Mouse (Mus musculus) NIH3T3 (cell line): Measurements from ENCODE around the gene Hsd17b6.

Experiments
- DNase-seq: peaks from one replicate; pipeline ENCODE4 v3.0.0-alpha.2; 2012; ENCODE audit warnings: low read depth

The Hsd17b6 gene

GRCm38 (mm10) chr10:128005479-128005878, 1.9 kb downstream of the Hsd17b6 start:
- no peak for DNase-seq

GRCm38 (mm10) chr10:128004918-128005317, 2.5 kb downstream of the Hsd17b6 start:
- no peak for DNase-seq

DNA sequence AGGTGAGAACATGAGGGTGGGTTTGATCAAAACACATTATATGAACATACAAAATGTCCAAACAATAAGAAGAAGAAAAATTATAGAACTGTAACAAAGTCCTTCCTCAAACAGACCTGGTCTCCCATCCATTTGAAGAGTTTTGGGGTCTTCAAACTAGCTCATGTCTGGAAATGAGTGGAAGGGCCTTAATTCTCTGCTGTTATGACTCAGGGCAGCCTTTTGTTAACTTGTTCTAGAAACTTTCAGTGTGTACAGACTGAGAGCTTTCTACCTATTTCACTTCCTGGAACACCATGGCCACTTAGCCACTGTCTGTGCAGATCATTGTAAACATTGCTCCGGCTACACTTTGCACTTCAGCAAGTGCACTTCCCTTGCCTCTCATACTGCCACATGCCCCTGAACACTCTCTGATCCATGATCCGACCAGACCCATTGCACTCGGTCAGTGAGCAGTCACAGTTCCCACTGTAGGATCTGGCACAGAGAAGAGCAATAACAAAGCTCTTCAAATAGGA, 4.1 kb downstream of the Hsd17b6 start:
- no peak for DNase-seq

- DNase-seq, result peak; percentile 24
These were observed 9.2 kb downstream of the Hsd17b6 start for GRCm38 (mm10) chr10:127998260-127998659.

- DNase-seq, result no peak
These were observed 10.7 kb downstream of the Hsd17b6 start for GRCm38 (mm10) chr10:127996690-127997089.

DNA sequence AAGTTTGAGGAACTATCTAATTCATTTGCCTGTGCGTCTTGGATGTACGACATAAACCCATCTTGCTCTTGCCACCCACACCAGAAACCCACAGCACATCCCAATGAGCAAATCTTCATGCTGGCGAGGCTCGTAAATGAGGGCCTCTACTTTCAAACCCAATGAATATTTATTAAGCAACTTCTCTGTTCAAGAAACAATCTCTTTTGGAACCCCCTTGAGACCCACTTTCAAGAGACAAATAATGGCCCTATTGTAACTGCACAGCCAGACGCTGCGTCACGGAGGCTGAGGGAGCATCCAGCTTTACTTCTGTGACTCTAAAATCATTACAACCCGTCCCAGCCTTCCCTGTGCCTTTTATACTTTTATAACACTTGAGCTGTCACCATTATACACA, 21.8 kb downstream of the Hsd17b6 start:
- no peak for DNase-seq

DNA sequence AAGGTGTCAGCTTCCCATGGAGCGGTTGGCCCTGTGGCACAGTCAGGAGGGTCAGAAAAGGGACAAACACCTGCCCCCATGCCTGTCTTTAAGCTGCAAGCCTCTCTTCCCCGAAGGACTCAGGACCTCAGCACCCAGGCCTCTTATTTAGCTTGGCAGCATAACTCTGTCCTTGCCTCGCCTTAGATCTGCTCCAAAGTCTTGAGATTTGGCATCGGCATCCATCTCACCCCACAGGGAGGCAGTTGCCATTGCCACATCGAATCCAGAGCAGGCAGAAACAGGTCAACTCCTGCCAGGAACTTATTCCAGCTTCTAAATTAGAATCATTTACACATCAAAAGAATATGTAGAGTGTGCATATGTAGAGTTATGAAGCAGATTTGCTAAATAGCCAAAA, 22.8 kb downstream of the Hsd17b6 start:
- DNase-seq, result peak; percentile 22

DNA sequence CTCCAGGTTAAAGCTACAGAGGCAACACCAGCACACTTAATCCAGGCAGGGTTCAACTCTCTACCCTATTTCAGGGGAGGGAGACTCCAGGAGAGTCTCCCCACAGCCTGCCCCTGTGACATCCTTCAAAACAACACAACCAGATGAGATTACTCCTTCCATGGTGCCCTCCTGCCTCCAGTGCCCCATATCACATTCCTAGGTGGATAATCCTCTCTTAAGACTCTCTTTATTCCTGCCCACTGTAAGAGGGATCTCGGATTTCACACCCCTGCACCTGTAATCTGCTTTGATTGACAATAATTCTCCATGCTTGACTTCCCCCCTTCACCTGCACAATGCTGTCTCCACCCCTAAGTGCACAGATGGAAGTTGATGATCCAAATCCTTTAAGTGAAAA, 31.9 kb downstream of the Hsd17b6 start:
- no peak for DNase-seq

DNA sequence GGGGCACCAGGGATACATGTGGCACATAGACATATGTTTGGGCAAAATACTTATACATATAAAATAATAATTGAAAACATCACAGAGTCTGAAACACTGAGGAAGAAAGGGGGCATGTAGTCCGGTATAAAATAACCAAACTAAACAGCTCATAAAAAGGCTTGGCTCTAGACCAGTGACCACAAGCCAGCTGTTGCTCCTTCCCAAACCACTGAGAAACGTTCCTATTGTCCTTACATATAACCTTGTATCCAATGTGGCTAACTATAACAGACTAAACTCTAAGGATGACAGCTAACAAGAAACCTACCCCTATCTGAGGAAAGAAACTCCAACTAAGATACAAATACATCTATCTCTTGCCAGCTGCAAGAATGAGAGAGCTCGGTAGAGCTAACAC, 33.3 kb downstream of the Hsd17b6 start:
- peak; percentile 34 for DNase-seq

DNA sequence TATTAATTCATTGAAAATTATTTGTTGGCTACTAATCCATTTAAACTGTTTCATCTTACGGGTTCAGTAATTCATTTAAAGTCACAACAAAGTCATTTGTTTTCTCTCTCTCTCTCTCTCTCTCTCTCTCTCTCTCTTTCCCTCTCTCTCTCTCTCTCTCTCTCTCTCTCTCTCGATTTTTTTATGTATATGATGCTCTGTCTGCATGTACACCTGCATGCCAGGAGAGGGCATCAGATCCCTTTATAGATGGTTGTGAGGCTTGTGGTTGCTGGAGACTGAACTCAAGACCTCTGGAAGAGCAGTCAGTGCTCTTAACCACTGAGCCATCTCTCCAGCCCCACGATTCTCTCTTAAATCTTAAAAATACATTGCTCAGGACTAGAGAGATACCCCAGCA, 36.3 kb downstream of the Hsd17b6 start:
- peak; percentile 43 for DNase-seq

DNA sequence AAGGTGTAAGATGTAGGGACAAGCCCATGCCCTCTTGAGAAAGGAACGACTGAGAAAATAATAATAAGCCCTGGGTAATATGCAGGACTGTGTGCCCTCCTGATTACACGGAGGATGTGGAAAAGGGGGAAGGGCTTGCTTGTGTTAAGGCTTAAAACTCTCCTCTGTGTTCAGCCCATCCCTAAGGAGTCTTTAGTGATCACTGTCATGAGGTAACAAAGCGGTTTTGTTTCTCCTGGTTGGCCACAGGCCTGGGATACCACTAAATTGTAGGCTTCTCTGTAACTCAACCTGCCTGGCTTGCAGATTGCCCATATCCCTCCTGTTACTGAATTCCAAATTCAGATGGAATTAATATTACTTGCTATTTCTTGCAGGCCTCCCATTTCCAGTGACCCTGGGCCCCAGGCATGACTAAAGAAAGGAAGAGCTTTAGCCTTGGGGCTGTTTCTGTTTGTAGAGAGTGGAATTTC, 37.0 kb downstream of the Hsd17b6 start:
- DNase-seq, result peak; percentile 76

DNA sequence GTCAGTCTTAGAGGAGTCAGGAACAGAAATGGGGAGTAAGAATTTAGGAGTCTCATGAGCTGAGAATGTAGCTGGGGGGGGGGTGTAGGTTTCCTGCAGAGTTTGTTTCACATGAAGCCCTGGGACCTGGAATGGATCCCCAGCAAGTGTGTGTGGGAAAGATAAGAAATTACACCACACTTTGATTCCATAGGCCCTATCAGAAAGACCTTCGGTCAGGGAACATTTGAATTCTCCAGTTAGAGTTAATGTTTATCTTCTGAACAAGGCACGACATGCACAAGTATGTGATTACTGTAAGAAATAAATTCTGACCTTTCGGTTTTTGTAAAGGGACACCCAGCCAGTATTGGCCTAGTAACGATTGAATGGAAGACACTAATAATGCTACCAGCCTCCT, 37.6 kb downstream of the Hsd17b6 start:
- no peak for DNase-seq

GRCm38 (mm10) chr10:127966506-127966905, 40.9 kb downstream of the Hsd17b6 start:
- DNase-seq, result no peak

DNA sequence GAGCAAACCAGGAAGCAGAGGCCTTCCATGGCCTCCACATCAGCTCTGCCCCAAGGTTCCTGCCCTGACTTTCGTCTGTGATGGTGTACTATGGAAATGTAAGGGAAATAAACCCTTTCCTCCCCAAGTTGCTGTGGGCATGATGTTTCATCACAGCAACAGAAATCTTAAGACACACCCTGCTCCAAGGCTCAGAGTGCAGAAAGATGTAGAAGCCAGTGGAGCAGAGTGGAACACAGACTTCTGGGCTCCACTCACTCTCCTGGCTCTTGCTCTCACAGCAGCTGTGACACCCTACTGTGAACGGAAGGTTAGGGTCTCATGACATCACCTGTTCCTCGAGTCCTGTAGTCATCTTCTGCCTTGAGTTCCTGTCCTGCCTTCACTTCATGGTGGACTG, 43.4 kb downstream of the Hsd17b6 start:
- DNase-seq, result no peak

GRCm38 (mm10) chr10:127962451-127962850, 45.0 kb downstream of the Hsd17b6 start:
- no peak for DNase-seq

DNA sequence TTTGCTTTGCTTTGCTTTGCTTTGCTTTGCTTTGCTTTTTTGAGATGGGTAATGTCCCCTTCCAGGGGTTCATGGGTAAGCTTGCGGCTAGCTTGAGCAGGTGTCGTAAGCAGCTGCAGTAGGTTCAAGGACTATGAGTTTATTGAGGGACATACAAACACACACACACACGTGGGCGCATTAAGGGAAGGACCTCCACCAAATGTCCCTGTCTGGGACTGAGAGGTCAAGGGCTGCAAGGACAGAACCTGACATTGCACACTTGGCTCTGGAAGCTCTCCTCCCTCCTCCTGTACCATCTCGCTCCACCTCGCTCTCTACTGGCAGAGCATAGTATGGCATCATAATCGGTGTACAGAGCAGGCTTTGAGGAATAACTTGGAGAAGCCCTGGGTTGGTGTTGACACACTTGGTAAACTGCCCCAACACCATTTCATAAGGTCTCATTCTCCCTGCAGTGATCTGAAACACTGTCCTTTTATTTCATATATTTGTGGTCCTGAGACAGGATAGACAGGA, 48.2 kb downstream of the Hsd17b6 start:
- no peak for DNase-seq

DNA sequence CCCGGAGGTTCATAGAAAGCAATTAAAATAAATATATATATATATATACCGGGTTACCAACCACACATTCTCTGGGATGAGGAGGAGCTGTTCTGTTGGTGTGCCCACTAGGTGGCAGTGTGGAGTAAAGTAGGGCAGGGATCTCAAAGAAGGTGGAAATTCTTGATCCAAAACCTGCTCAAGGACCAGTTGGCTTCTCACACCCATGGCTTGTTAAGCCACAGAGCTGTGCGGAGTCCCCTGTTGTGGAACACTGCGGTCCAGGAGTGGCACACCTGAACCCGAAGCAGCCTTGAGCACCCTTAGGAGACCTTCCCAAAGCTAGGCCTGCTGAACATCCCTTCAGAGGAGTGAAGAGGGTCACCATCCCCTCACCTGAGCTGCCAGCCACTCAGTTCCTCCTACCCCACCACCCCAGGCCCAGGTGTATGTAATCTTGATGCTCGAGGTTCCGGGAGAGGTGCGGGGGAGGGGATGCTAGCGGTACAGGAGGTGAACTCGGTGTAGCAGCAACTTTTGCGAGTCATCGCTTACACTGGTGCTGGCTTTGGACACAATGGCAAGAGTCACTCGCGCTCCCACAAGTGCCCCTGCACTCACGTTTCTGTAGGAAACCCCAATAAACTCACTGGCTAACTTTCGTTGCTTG, 51.1 kb downstream of the Hsd17b6 start:
- peak; percentile 87 for DNase-seq

GRCm38 (mm10) chr10:127955034-127955433, 52.4 kb downstream of the Hsd17b6 start:
- DNase-seq, result no peak

GRCm38 (mm10) chr10:127951821-127952220, 55.6 kb downstream of the Hsd17b6 start:
- no peak for DNase-seq

DNA sequence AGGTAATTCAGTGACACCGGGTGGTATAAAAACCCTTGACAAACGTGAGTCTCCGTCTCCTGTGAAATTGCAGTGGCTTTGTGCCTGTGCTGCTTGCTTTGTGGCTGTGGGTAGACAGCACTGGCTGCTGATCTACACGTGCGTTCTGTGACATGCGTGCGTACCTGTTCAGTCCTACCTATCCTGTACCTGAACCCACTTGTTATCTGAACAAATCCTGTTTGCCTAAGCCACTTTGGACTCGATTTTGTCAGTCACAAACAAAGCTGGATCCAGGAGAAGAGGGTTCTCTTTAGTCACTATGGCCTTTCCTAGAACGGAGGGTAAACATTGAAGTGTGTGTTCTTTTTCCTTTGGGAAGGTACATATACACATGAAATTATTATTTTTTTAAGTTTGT, 56.0 kb downstream of the Hsd17b6 start:
- no peak for DNase-seq

- no peak for DNase-seq
These were observed 57.7 kb downstream of the Hsd17b6 start for GRCm38 (mm10) chr10:127949596-127950130.

GRCm38 (mm10) chr10:127945432-127946064, 61.9 kb downstream of the Hsd17b6 start:
- DNase-seq, result peak; percentile 78
